In the genomic region with DNA sequence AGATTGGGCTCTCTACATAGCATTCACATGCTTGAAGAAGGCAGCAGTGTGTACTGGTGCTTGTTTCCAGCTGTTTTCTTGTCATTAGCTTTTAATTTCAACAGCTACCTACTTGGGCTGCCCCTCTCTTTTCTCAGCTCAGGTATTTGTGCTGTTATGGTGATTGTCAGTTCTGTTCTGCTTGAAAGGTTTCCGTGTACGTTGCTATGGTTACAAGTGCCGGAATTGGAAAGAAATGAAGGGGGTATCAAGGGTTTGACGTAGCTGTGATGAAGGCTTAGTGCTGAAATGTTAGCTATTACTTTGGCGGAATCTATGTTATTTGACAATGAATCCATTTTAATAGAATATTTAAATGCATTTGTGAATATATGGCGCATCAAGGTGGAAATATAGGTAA, we compare ENCODE assay signal across 25 mouse cellular contexts.
DNase-seq lines count a peak whose midpoint lies in the region; ATAC-seq and TF ChIP-seq lines count a peak whose summit lies in the region.
"Had no signal": no experiment of that assay in that cellular context is flagged by ENCODE, and none has a peak within 500 bp of the region (broad histone marks: within the 10 kb centered on the region; RNA-seq: fewer than 3 reads in every experiment).

No protein-coding gene starts in this region.

- no peak overlapping the region for H3K9ac ChIP-seq in forebrain, embryonic 12.5 days
- no peak overlapping the region for H3K9ac ChIP-seq in forebrain, embryonic 11.5 days (ENCODE audit: low read length)
- H3K9ac ChIP-seq in neural tube, embryonic 14.5 days (replicated peaks; ENCODE audit: low read depth, low read length) = no peak overlapping the region
- no peak overlapping the region for H3K9ac ChIP-seq in hindbrain, embryonic 16.5 days (ENCODE audit: low read depth, low read length)
- H3K9ac ChIP-seq in midbrain, postnatal 0 days (replicated peaks; ENCODE audit: low read length, poor library complexity, severe bottlenecking) = no peak overlapping the region
- H3K9ac ChIP-seq: kidney, embryonic 15.5 days; limb, embryonic 13.5 days; liver, embryonic 13.5 days; stomach, embryonic 15.5 days had no signal

- 54% methylated on average over 6 of the region's 6 CpGs for WGBS in forebrain, embryonic 12.5 days
- 53% methylated on average over 6 of the region's 6 CpGs for WGBS in forebrain, embryonic 11.5 days
- WGBS in neural tube, embryonic 14.5 days = 65% methylated on average over 6 of the region's 6 CpGs
- 56% methylated on average over 6 of the region's 6 CpGs for WGBS in hindbrain, embryonic 16.5 days
- WGBS in midbrain, postnatal 0 days = 43% methylated on average over 6 of the region's 6 CpGs

- no peaks in the 10 kb centered on the region for H3K27me3 ChIP-seq in forebrain, embryonic 12.5 days
- no peaks in the 10 kb centered on the region for H3K27me3 ChIP-seq in forebrain, embryonic 11.5 days (ENCODE audit: control insufficient read depth, insufficient read depth, low read length)
- H3K27me3 ChIP-seq in neural tube, embryonic 14.5 days (ENCODE audit: control insufficient read depth, insufficient read depth, low read length) = no peaks in the 10 kb centered on the region
- no peaks in the 10 kb centered on the region for H3K27me3 ChIP-seq in hindbrain, embryonic 16.5 days (replicated peaks; ENCODE audit: control insufficient read depth, insufficient read depth, low read length)
- H3K27me3 ChIP-seq in midbrain, postnatal 0 days (ENCODE audit: insufficient read depth, low read length) = no peaks in the 10 kb centered on the region
- H3K27me3 ChIP-seq: kidney, embryonic 15.5 days; limb, embryonic 13.5 days; liver, embryonic 13.5 days; stomach, embryonic 15.5 days had no signal

- peak; percentile 20; the same call in 1 of the 2 replicates for ATAC-seq in forebrain, embryonic 12.5 days (ENCODE audit: low FRiP score)
- no peak for ATAC-seq in forebrain, embryonic 11.5 days (replicated peaks; ENCODE audit: low FRiP score)
- ATAC-seq in neural tube, embryonic 14.5 days (ENCODE audit: low read depth) = peak; percentile 66; the same call in 1 of the 2 replicates
- peak; percentile 70 for ATAC-seq in hindbrain, embryonic 16.5 days
- peak; percentile 72; the same call in 1 of the 2 replicates for ATAC-seq in midbrain, postnatal 0 days (ENCODE audit: low FRiP score)
- ATAC-seq: CD4-positive, CD25-positive, alpha-beta regulatory T cell, adult 4 months had no signal

- no peak for TF ChIP-seq CTCF in midbrain, postnatal 0 days (IDR thresholded peaks at IDR 0.05)

- no peak overlapping the region for H3K27ac ChIP-seq in forebrain, embryonic 12.5 days
- no peak overlapping the region for H3K27ac ChIP-seq in forebrain, embryonic 11.5 days (ENCODE audit: low read depth, low read length)
- H3K27ac ChIP-seq in neural tube, embryonic 14.5 days (ENCODE audit: low read depth, low read length) = no peak overlapping the region
- no peak overlapping the region for H3K27ac ChIP-seq in hindbrain, embryonic 16.5 days (ENCODE audit: low read depth, low read length)
- no peak overlapping the region for H3K27ac ChIP-seq in midbrain, postnatal 0 days (ENCODE audit: low read depth, low read length)
- H3K27ac ChIP-seq: kidney, embryonic 15.5 days; limb, embryonic 13.5 days; liver, embryonic 13.5 days; stomach, embryonic 15.5 days had no signal

- H3K9me3 ChIP-seq in forebrain, embryonic 12.5 days = no peaks in the 10 kb centered on the region
- H3K9me3 ChIP-seq in forebrain, embryonic 11.5 days (ENCODE audit: control insufficient read depth, low read length) = no peaks in the 10 kb centered on the region
- H3K9me3 ChIP-seq in neural tube, embryonic 14.5 days (ENCODE audit: control insufficient read depth, low read length) = no peaks in the 10 kb centered on the region
- H3K9me3 ChIP-seq in hindbrain, embryonic 16.5 days (ENCODE audit: control insufficient read depth, low read length) = no peaks in the 10 kb centered on the region
- no peaks in the 10 kb centered on the region for H3K9me3 ChIP-seq in midbrain, postnatal 0 days (ENCODE audit: low read length)
- H3K9me3 ChIP-seq: kidney, embryonic 15.5 days; limb, embryonic 13.5 days; liver, embryonic 13.5 days; stomach, embryonic 15.5 days had no signal

- 0 out of 2 replicates have a peak, but pooled peaks cover 5% of the 10 kb centered on the region for H3K4me1 ChIP-seq in forebrain, embryonic 12.5 days
- 0 out of 2 replicates have a peak, but pooled peaks cover 4% of the 10 kb centered on the region for H3K4me1 ChIP-seq in forebrain, embryonic 11.5 days (replicated peaks; ENCODE audit: control insufficient read depth, insufficient read depth, low read length)
- H3K4me1 ChIP-seq in neural tube, embryonic 14.5 days (ENCODE audit: control insufficient read depth, insufficient read depth, low read length) = no peaks in the 10 kb centered on the region
- no peaks in the 10 kb centered on the region for H3K4me1 ChIP-seq in hindbrain, embryonic 16.5 days (ENCODE audit: control insufficient read depth, insufficient read depth, low read depth, low read length)
- H3K4me1 ChIP-seq in midbrain, postnatal 0 days (ENCODE audit: insufficient read depth, low read length) = no peaks in the 10 kb centered on the region
- H3K4me1 ChIP-seq: kidney, embryonic 15.5 days; limb, embryonic 13.5 days; liver, embryonic 13.5 days; stomach, embryonic 15.5 days had no signal

- H3K4me3 ChIP-seq in forebrain, embryonic 12.5 days (replicated peaks) = no peak overlapping the region
- no peak overlapping the region for H3K4me3 ChIP-seq in forebrain, embryonic 11.5 days (ENCODE audit: low read depth, low read length)
- H3K4me3 ChIP-seq in neural tube, embryonic 14.5 days (ENCODE audit: low read depth, low read length) = no peak overlapping the region
- no peak overlapping the region for H3K4me3 ChIP-seq in hindbrain, embryonic 16.5 days (ENCODE audit: low read length)
- H3K4me3 ChIP-seq in midbrain, postnatal 0 days (ENCODE audit: low read depth, low read length) = no peak overlapping the region
- H3K4me3 ChIP-seq: kidney, embryonic 15.5 days; limb, embryonic 13.5 days; liver, embryonic 13.5 days; stomach, embryonic 15.5 days had no signal

- H3K4me2 ChIP-seq in forebrain, embryonic 12.5 days = no peak overlapping the region
- no peak overlapping the region for H3K4me2 ChIP-seq in forebrain, embryonic 11.5 days (ENCODE audit: low read depth, low read length, severe bottlenecking)
- H3K4me2 ChIP-seq in neural tube, embryonic 14.5 days (ENCODE audit: low read depth, low read length) = no peak overlapping the region
- H3K4me2 ChIP-seq in hindbrain, embryonic 16.5 days (ENCODE audit: low read length) = no peak overlapping the region
- H3K4me2 ChIP-seq in midbrain, postnatal 0 days (ENCODE audit: low read depth, low read length, poor library complexity, severe bottlenecking) = no peak overlapping the region
- H3K4me2 ChIP-seq: heart, embryonic 11.5 days; kidney, embryonic 15.5 days; limb, embryonic 13.5 days; liver, embryonic 13.5 days; stomach, embryonic 15.5 days had no signal

- no peak for DNase-seq in forebrain, embryonic 11.5 days (ENCODE audit: low spot score)
- DNase-seq in neural tube, embryonic 10.5 days (ENCODE audit: extremely low spot score, low spot score) = no peak
- peak; percentile 17 for DNase-seq in midbrain, postnatal 0 days (ENCODE audit: low spot score)
- DNase-seq in B cell, adult 2 months = no peak
- no peak for DNase-seq in urinary bladder, adult 2 months (ENCODE audit: low spot score)
- DNase-seq: cerebellum, adult 2 months; cerebellum, postnatal 25 days; gastrocnemius, postnatal 14 days; heart, adult 11 months; kidney, adult 11 months; kidney, postnatal 4 days; liver, embryonic 13.5 days; lung, adult 2 months; lung, postnatal 14 days; right cerebral cortex, adult 18-20 months; right cerebral cortex, postnatal 4 days; thymus, postnatal 25 days had no signal

- no peaks in the 10 kb centered on the region for H3K36me3 ChIP-seq in forebrain, embryonic 12.5 days (replicated peaks)
- H3K36me3 ChIP-seq in forebrain, embryonic 11.5 days (ENCODE audit: control insufficient read depth, insufficient read depth, low read length) = no peaks in the 10 kb centered on the region
- no peaks in the 10 kb centered on the region for H3K36me3 ChIP-seq in neural tube, embryonic 14.5 days (ENCODE audit: control insufficient read depth, insufficient read depth, low read length)
- H3K36me3 ChIP-seq in hindbrain, embryonic 16.5 days (ENCODE audit: control insufficient read depth, insufficient read depth, low read length) = no peaks in the 10 kb centered on the region
- H3K36me3 ChIP-seq in midbrain, postnatal 0 days (ENCODE audit: insufficient read depth, low read length) = no peaks in the 10 kb centered on the region
- H3K36me3 ChIP-seq: kidney, embryonic 15.5 days; limb, embryonic 13.5 days; liver, embryonic 13.5 days; stomach, embryonic 15.5 days had no signal
